Mouse (Mus musculus) testis, adult 2 months (tissue): ENCODE measurements around the gene Srl. TPM values are rescaled to one million over a fixed set of nuclear protein-coding genes. Genes with fewer than 3 reads are reported as not detected.

Experiments used
- H3K27ac ChIP-seq: fragments of 200-500 bp; 2 replicates; pipeline ENCODE4 v1.5.1; 2012; ENCODE audit warnings: low read depth, low read length; ENCODE audit not compliant: control insufficient read depth, insufficient read depth
- H3K27me3 ChIP-seq: fragments of 200-500 bp; 2 replicates; pipeline ENCODE4 v1.6.1; 2012; ENCODE audit warnings: mild to moderate bottlenecking, low read length, moderate library complexity; ENCODE audit not compliant: control insufficient read depth, insufficient read depth
- H3K36me3 ChIP-seq: fragments of 200-500 bp; 2 replicates; pipeline ENCODE4 v1.6.1; 2012; ENCODE audit warnings: mild to moderate bottlenecking, low read length; ENCODE audit not compliant: control insufficient read depth, insufficient read depth
- H3K4me1 ChIP-seq: fragments of 200-500 bp; 2 replicates; pipeline ENCODE4 v1.6.1; 2012; ENCODE audit warnings: low read length; ENCODE audit not compliant: control insufficient read depth, insufficient read depth
- H3K4me3 ChIP-seq: fragments of 200-500 bp; 2 replicates; pipeline ENCODE4 v1.5.1; 2012; ENCODE audit warnings: low read depth, mild to moderate bottlenecking, low read length, moderate library complexity, mixed read lengths; ENCODE audit not compliant: control insufficient read depth
- CTCF ChIP-seq: fragments of 200-500 bp; IDR thresholded peaks from 2 replicates; pipeline ENCODE4 v1.5.1; 2012; ENCODE audit warnings: low read depth, mild to moderate bottlenecking, inconsistent platforms, low read length, moderate library complexity; ENCODE audit not compliant: control insufficient read depth, insufficient read depth, insufficient replicate concordance
- POLR2A ChIP-seq: fragments of 200-500 bp; IDR thresholded peaks from 2 replicates; pipeline ENCODE4 v1.6.1; 2012; ENCODE audit warnings: low read depth, mild to moderate bottlenecking, inconsistent platforms, low read length, moderate library complexity; ENCODE audit not compliant: control insufficient read depth
- polyA plus RNA-seq: library from polyadenylated mRNA; depleted of rRNA; stranded (reverse); fragments of >200 nt; gene quantifications from 2 replicates; pipeline ENCODE4 v1.2.3, GENCODE M21; 2012

The Srl gene
- polyA plus RNA-seq, 1 experiment, result 6.1 TPM

GRCm38 (mm10) chr16:4521735-4522530 lies 19.7 kb downstream of the Srl start:
- no peaks in the 10 kb centered on the region for H3K27me3 ChIP-seq
- no peak overlapping the region for H3K27ac ChIP-seq
- TF ChIP-seq POLR2A (no peak), CTCF (no peak)
- no peak overlapping the region for H3K4me3 ChIP-seq
- no peaks in the 10 kb centered on the region for H3K36me3 ChIP-seq
- peaks cover 5% of the 10 kb centered on the region; the same call in 1 of the 2 replicates for H3K4me1 ChIP-seq

GRCm38 (mm10) chr16:4521074-4521667 lies 20.4 kb downstream of the Srl start:
- peaks cover 5% of the 10 kb centered on the region; the same call in 1 of the 2 replicates for H3K4me1 ChIP-seq
- H3K27me3 ChIP-seq, result no peaks in the 10 kb centered on the region
- H3K27ac ChIP-seq, result no peak overlapping the region
- no peak overlapping the region for H3K4me3 ChIP-seq
- no peaks in the 10 kb centered on the region for H3K36me3 ChIP-seq
- TF ChIP-seq CTCF (no peak), POLR2A (no peak)

GRCm38 (mm10) chr16:4520673-4521072 lies 20.9 kb downstream of the Srl start:
- H3K4me1 ChIP-seq, result peaks cover 5% of the 10 kb centered on the region; the same call in 1 of the 2 replicates
- H3K27me3 ChIP-seq, result no peaks in the 10 kb centered on the region
- peak overlapping the region; percentile 1 for H3K4me3 ChIP-seq

GRCm38 (mm10) chr16:4519825-4520224 lies 21.8 kb downstream of the Srl start:
- peaks cover 3% of the 10 kb centered on the region; the same call in 1 of the 2 replicates for H3K4me1 ChIP-seq

More at GRCm38 (mm10) chr16:4520673-4521072, 20.9 kb downstream of the Srl start:
- H3K36me3 ChIP-seq, result no peaks in the 10 kb centered on the region
- TF ChIP-seq POLR2A, result no peak
- no peak for TF ChIP-seq CTCF
- no peak overlapping the region for H3K27ac ChIP-seq

GRCm38 (mm10) chr16:4519157-4519556 lies 22.5 kb downstream of the Srl start:
- Histone ChIP-seq H3K4me1 (peaks cover 3% of the 10 kb centered on the region; the same call in 1 of the 2 replicates), H3K4me3 (no peak overlapping the region), H3K27ac (no peak overlapping the region), H3K36me3 (no peaks in the 10 kb centered on the region), H3K27me3 (no peaks in the 10 kb centered on the region)
- no peak for TF ChIP-seq POLR2A
- no peak for TF ChIP-seq CTCF

More at GRCm38 (mm10) chr16:4519825-4520224, 21.8 kb downstream of the Srl start:
- Histone ChIP-seq H3K4me3 (no peak overlapping the region; the same call in 1 of the 2 replicates), H3K36me3 (no peaks in the 10 kb centered on the region), H3K27ac (no peak overlapping the region), H3K27me3 (no peaks in the 10 kb centered on the region)
- no peak for TF ChIP-seq POLR2A

GRCm38 (mm10) chr16:4517906-4518305 lies 23.7 kb downstream of the Srl start:
- Histone ChIP-seq H3K27me3 (no peaks in the 10 kb centered on the region), H3K4me3 (no peak overlapping the region), H3K36me3 (no peaks in the 10 kb centered on the region), H3K4me1 (peaks cover 3% of the 10 kb centered on the region; the same call in 1 of the 2 replicates), H3K27ac (no peak overlapping the region)
- TF ChIP-seq POLR2A, result no peak
- TF ChIP-seq CTCF, result no peak

GRCm38 (mm10) chr16:4514383-4514782 lies 27.2 kb downstream of the Srl start:
- H3K36me3 ChIP-seq, result no peaks in the 10 kb centered on the region
- TF ChIP-seq POLR2A (no peak), CTCF (no peak)
- H3K4me1 ChIP-seq, result peaks cover 2% of the 10 kb centered on the region
- no peaks in the 10 kb centered on the region for H3K27me3 ChIP-seq
- no peak overlapping the region for H3K4me3 ChIP-seq
- H3K27ac ChIP-seq, result no peak overlapping the region
